Mouse (Mus musculus): ENCODE data around the gene Uba52.

DNA sequence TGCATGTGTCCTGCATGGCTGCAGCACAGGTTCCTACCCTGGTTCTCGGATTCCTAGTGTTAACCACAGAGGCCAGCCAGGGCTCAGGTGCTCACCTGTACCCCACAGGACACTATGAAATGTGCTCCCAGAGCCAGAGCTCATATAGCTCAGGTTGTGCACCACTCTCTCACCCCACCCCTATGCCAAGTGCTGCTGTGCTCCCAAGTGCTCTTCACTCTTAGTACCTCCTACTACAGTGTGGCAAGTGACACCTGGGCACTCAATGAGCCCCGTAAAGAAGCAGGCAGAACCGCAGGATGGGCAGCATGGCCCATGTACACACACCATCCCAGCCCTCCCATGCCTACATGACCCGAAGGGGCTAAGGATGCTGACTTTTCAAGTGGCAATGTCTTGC lies 41.9 kb downstream of the Uba52 start:
- TF ChIP-seq CTCF (IDR thresholded peaks at IDR 0.05; ENCODE audit: extremely low read depth, insufficient read length, insufficient replicate concordance, low read depth, low read length) = no peak
- no peak for TF ChIP-seq POLR2A (IDR thresholded peaks at IDR 0.05; ENCODE audit: low read depth, low read length)
